Mouse (Mus musculus) kidney, postnatal 0 days (tissue): ENCODE measurements at regions not wholly inside any gene's neighbourhood (a gene's known extent, or its start where the extent isn't known, plus 50 kb on each side); places are given as distances from the start of the nearest gene placed in this dataset.

Source experiments
- ATAC-seq: fragments of 200-750 bp; cut with Nextera tagmentation; replicated peaks from 2 replicates; pipeline ENCODE4 v1.8.0; 2017; ENCODE audit warnings: low read depth, moderate number of reproducible peaks, moderate TSS enrichment, moderate library complexity; ENCODE audit not compliant: low FRiP score
- DNase-seq: peaks from one replicate; pipeline ENCODE4 v3.0.0-alpha.2; 2016; ENCODE audit warnings: low spot score
- H3K27ac ChIP-seq: fragments of 300-500 bp; sonication (generic); 2 replicates; pipeline ENCODE4 v1.5.1; 2014; ENCODE audit warnings: mild to moderate bottlenecking
- H3K27me3 ChIP-seq: fragments of 300-500 bp; sonication (generic); 2 replicates; pipeline ENCODE4 v1.6.1; 2014; ENCODE audit warnings: low read length, mixed read lengths; ENCODE audit not compliant: insufficient read depth
- H3K36me3 ChIP-seq: fragments of 300-500 bp; sonication (generic); 2 replicates; pipeline ENCODE4 v1.6.1; 2014; ENCODE audit warnings: low read length, mixed read lengths; ENCODE audit not compliant: insufficient read depth
- H3K4me1 ChIP-seq: fragments of 300-500 bp; sonication (generic); replicated peaks from 2 replicates; pipeline ENCODE4 v1.6.1; 2014; ENCODE audit warnings: antibody characterized with exemption, low read length, mixed read lengths; ENCODE audit not compliant: insufficient read depth
- H3K4me2 ChIP-seq: fragments of 300-500 bp; sonication (generic); 2 replicates; pipeline ENCODE4 v1.6.1; 2014; ENCODE audit warnings: mild to moderate bottlenecking, low read length, moderate library complexity, mixed read lengths
- H3K4me3 ChIP-seq: fragments of 300-500 bp; sonication (generic); replicated peaks from 2 replicates; pipeline ENCODE4 v1.5.1; 2014; ENCODE audit warnings: low read depth, low read length
- H3K9ac ChIP-seq: fragments of 300-500 bp; sonication (generic); 2 replicates; pipeline ENCODE4 v1.6.1; 2014; ENCODE audit warnings: low read depth, low read length
- H3K9me3 ChIP-seq: fragments of 300-500 bp; sonication (generic); replicated peaks from 2 replicates; pipeline ENCODE4 v1.6.1; 2016; ENCODE audit warnings: low read length, inconsistent platforms, mixed read lengths
- CTCF ChIP-seq: IDR thresholded peaks from 2 replicates; pipeline ENCODE4 v1.5.1; 2016; ENCODE audit warnings: antibody characterized with exemption, low read depth, mild to moderate bottlenecking, moderate library complexity
- WGBS: fragments of 180-500 bp; shearing (Covaris S2); extraction: QIAGEN DNeasy Blood & Tissue Kit; methylation state at CpG from one replicate; pipeline ENCODE4 v1.1.7; 2014; 5-methylcytosine and 5-hydroxymethylcytosine counted together

GRCm38 (mm10) chr2:134126988-134127387 is 427.2 kb downstream of the Hao1 start:
- H3K9ac ChIP-seq, result no peak overlapping the region
- DNase-seq (no peak), ATAC-seq (no peak)
- H3K4me1 ChIP-seq, result no peaks in the 10 kb centered on the region
- no peaks in the 10 kb centered on the region for H3K36me3 ChIP-seq
- H3K9me3 ChIP-seq, result no peaks in the 10 kb centered on the region
- H3K4me2 ChIP-seq, result no peak overlapping the region
- no peak for TF ChIP-seq CTCF
- no peaks in the 10 kb centered on the region for H3K27me3 ChIP-seq
- H3K4me3 ChIP-seq, result no peak overlapping the region
- H3K27ac ChIP-seq, result no peak overlapping the region
- WGBS, result 69% methylated on average over 1 of the region's 1 CpGs

DNA sequence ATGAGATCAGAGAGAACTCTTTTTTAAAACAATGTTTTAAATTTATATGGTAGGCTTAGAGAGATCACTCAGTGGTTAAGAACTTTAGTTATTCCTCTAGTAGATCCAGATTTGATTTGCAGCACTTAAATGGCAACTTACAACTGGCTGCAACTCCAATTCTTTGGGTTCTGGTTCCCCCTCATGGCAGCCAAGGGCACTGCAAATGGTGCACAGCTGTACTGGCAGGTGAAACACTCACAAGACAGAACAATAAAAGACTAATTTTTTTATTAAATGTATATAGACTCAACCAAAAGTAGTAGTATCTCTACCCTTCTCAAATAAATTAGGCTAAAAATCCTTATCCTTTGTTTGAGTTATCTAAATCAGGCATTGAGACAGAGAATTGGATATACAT is 446.9 kb downstream of the Hao1 start:
- Histone ChIP-seq H3K9ac (no peak overlapping the region), H3K27me3 (no peaks in the 10 kb centered on the region), H3K4me2 (no peak overlapping the region), H3K4me3 (no peak overlapping the region), H3K36me3 (no peaks in the 10 kb centered on the region), H3K27ac (no peak overlapping the region), H3K9me3 (no peaks in the 10 kb centered on the region), H3K4me1 (no peaks in the 10 kb centered on the region)
- DNase-seq (no peak), ATAC-seq (no peak)
- TF ChIP-seq CTCF, result no peak

DNA sequence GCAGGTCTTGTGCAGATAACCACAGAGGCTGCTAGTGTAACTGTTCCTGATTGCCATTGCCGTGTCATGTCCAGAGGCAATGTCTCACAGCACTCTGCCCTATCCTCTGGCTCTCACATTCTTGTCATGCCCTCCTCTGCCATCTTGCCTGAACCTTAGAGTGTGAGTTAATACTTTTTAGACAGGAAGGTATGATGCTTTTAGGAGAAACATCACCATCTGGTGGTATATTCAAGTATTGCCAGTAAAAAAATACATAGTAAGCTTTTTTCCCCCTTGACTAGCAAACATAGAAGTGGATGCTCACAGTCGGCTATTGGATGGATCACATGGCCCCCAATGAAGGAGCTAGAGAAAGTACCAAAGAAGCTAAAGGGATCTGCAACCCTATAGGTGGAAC is 465.8 kb downstream of the Hao1 start:
- Histone ChIP-seq H3K36me3 (no peaks in the 10 kb centered on the region), H3K4me1 (no peaks in the 10 kb centered on the region), H3K27ac (no peak overlapping the region), H3K4me3 (no peak overlapping the region), H3K9ac (no peak overlapping the region), H3K27me3 (no peaks in the 10 kb centered on the region), H3K9me3 (no peaks in the 10 kb centered on the region), H3K4me2 (no peak overlapping the region)
- no peak for ATAC-seq
- DNase-seq, result peak; percentile 6
- peak; percentile 38; the same call in 1 of the 2 replicates for TF ChIP-seq CTCF
- 74% methylated on average over 2 of the region's 2 CpGs for WGBS

DNA sequence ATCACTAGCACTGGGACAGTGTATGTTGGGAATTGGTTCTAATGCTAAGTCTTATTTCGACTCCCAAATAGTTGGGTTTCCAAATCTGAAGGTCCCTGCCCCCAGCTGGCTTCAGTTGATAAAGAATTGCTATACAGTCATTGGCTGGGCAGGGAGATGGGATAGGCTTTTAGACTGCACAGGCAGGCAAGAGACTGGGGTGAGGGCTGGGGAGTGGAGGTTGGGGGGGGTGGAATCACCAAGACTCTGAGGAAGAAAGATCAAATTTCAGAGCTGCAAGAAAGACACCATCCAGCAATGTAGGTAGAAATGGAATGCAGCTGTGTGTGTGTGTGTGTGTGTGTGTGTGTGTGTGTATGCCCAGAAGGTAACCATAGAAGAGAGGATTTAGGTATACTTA is 474.0 kb downstream of the Hao1 start:
- DNase-seq (no peak), ATAC-seq (no peak)
- 62% methylated on average over 1 of the region's 1 CpGs for WGBS
- Histone ChIP-seq H3K9ac (no peak overlapping the region), H3K4me2 (no peak overlapping the region), H3K36me3 (no peaks in the 10 kb centered on the region), H3K9me3 (no peaks in the 10 kb centered on the region), H3K27me3 (no peaks in the 10 kb centered on the region), H3K4me1 (no peaks in the 10 kb centered on the region), H3K27ac (no peak overlapping the region), H3K4me3 (no peak overlapping the region)
- TF ChIP-seq CTCF, result no peak

DNA sequence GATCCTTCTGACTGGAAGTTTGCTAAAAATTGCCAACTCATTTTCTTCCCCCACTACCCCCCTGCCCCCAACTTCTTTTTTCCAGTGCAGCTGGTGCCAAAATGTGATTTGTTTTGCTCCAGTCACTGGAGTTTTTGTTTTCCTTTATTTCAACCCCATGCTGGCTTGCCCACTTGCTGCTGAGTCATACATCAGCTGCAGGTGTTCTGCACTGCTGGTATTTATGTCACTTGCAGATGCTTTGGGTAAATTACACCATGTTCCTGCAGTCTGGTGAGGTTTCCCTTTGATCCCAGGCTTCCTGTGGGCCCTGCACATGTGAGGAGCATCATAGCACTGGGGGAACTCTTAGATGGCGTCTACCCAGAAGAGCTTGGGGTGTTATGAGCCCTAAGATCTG is 476.2 kb downstream of the Hao1 start:
- TF ChIP-seq CTCF, result no peak
- H3K9me3 ChIP-seq, result no peaks in the 10 kb centered on the region
- no peak overlapping the region for H3K9ac ChIP-seq
- no peak overlapping the region for H3K4me2 ChIP-seq
- H3K4me3 ChIP-seq, result no peak overlapping the region
- no peak for ATAC-seq
- no peak for DNase-seq
- H3K27me3 ChIP-seq, result no peaks in the 10 kb centered on the region
- WGBS, result 46% methylated on average over 1 of the region's 1 CpGs
- H3K4me1 ChIP-seq, result no peaks in the 10 kb centered on the region
- H3K27ac ChIP-seq, result no peak overlapping the region
- H3K36me3 ChIP-seq, result no peaks in the 10 kb centered on the region

DNA sequence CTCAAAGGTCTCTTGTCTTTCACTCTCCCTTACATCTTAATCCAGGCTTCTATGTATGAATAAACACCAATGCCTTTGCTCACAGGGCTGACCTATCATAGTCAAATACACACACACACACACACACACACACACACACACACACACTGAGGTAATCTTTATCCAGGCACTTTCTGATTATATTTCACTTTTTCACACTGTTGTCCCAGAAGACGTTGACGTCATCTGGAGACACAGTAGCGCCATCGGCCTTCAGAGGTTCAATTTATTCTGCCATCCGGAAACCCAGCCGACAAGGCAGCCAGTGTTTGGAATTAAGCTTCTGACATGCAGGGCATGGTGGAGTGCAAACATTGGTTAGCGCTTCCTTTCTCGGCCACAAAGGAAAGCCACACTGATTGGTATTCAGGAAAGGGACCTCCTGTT is 486.2 kb downstream of the Hao1 start:
- WGBS, result 68% methylated on average over 8 of the region's 8 CpGs
- no peak for ATAC-seq
- peak; percentile 2 for DNase-seq
- H3K9ac ChIP-seq, result no peak overlapping the region
- TF ChIP-seq CTCF, result no peak
- no peaks in the 10 kb centered on the region for H3K36me3 ChIP-seq
- H3K9me3 ChIP-seq, result no peaks in the 10 kb centered on the region
- no peaks in the 10 kb centered on the region for H3K4me1 ChIP-seq
- no peaks in the 10 kb centered on the region for H3K27me3 ChIP-seq
- no peak overlapping the region for H3K27ac ChIP-seq
- no peak overlapping the region for H3K4me3 ChIP-seq
- no peak overlapping the region for H3K4me2 ChIP-seq

DNA sequence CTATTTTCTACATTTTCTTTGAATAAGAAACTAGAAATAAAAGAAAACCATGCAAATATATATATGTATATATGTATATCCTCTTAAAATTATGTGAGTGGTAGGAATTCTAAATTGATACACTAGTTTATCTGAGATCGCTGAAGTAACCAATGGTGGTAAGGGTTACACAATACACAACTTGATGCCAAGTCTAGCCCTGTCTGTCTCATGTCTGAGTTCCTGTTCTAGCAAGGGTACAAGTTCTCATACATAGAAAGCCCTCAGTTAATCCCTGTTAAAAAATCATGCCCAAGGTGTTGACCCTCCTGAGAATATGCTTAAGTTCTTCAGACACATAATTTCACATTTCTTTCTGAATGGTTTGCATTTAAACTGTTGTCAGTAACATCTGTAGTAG is 486.8 kb downstream of the Hao1 start:
- DNase-seq (no peak), ATAC-seq (no peak)
- H3K27me3 ChIP-seq, result no peaks in the 10 kb centered on the region
- H3K4me2 ChIP-seq, result no peak overlapping the region
- no peak overlapping the region for H3K4me3 ChIP-seq
- H3K27ac ChIP-seq, result no peak overlapping the region
- no peaks in the 10 kb centered on the region for H3K36me3 ChIP-seq
- no peaks in the 10 kb centered on the region for H3K9me3 ChIP-seq
- WGBS, result 88% methylated on average over 1 of the region's 1 CpGs
- no peak for TF ChIP-seq CTCF
- H3K9ac ChIP-seq, result no peak overlapping the region
- no peaks in the 10 kb centered on the region for H3K4me1 ChIP-seq
